Mouse (Mus musculus) liver, embryonic 14.5 days (tissue): ENCODE results near the gene Tenm2.

Experiments used
- CTCF ChIP-seq: IDR thresholded peaks from 2 replicates; pipeline ENCODE4 v1.5.1; 2016; ENCODE audit warnings: antibody characterized with exemption, low read depth, control low read depth
- EP300 ChIP-seq: IDR thresholded peaks from 2 replicates; pipeline ENCODE4 v1.6.1; 2016; ENCODE audit warnings: antibody characterized with exemption, low read depth

GRCm38 (mm10) chr11:36364441-36364840 is 871.3 kb downstream of the Tenm2 start:
- no peak for TF ChIP-seq CTCF
- no peak for TF ChIP-seq EP300
